Mouse (Mus musculus) stomach, postnatal 0 days (tissue): ENCODE data around the gene Taok3.

Experiments used
- CTCF ChIP-seq: IDR thresholded peaks from 2 replicates; pipeline ENCODE4 v1.5.1; 2016; ENCODE audit warnings: antibody characterized with exemption, low read depth, mild to moderate bottlenecking, moderate library complexity
- EP300 ChIP-seq: optimal IDR thresholded peaks from 2 replicates; pipeline ENCODE3; 2016; ENCODE audit warnings: antibody characterized with exemption

DNA sequence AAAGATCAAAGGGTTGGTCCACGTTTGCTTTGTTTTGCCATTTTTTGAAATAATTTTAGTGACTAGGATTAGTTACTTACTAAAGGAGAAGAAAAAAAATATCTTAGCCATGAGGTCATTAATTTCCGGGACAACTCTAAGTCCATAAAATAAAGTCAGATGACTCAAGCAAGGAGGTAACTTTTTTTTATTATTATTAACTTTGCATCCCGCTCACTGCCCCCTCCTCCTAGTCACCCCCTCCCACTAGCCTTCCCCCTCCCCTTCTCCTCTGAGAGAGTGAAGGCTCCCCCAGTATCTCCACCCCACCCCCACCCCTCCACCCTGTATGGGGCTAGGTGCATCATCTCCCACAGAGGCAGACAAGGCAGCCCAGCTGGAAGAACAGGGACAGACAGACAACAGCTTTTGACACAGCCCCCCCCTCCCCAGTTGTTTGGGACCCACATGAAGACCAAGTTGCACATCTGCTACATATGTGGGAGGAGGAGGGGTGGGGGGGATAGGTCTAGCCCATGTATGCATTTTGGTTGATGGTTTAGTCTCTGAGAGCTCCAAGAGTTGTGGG lies 15.0 kb downstream of the Taok3 start:
- TF ChIP-seq CTCF, result no peak
- TF ChIP-seq EP300, result no peak
